Mouse (Mus musculus) right cerebral cortex, postnatal 4 days (tissue): ENCODE results near the gene Tnfrsf18.

Experiments
- DNase-seq: peaks from one replicate; pipeline ENCODE4 v3.0.0-alpha.2; 2022

The Tnfrsf18 gene

GRCm38 (mm10) chr4:156077499-156078301, 51.7 kb downstream of the Tnfrsf18 start:
- peak; percentile 20 for DNase-seq
